Mouse (Mus musculus) neural tube, embryonic 15.5 days (tissue): ENCODE measurements around the gene Icmt. TPM values are rescaled to one million over a fixed set of nuclear protein-coding genes. Genes with fewer than 3 reads are reported as not detected.

Experiments used
- ATAC-seq: fragments of 200-750 bp; cut with Nextera tagmentation; 2 replicates; pipeline ENCODE4 v1.8.0; 2017; ENCODE audit warnings: mild to moderate bottlenecking, moderate TSS enrichment, moderate library complexity; ENCODE audit not compliant: low FRiP score
- H3K27ac ChIP-seq: fragments of 300-500 bp; sonication (generic); replicated peaks from 2 replicates; pipeline ENCODE4 v1.5.1; 2015; ENCODE audit warnings: mild to moderate bottlenecking, inconsistent platforms
- H3K27me3 ChIP-seq: fragments of 300-500 bp; sonication (generic); replicated peaks from 2 replicates; pipeline ENCODE4 v1.6.1; 2015; ENCODE audit warnings: inconsistent platforms
- H3K36me3 ChIP-seq: fragments of 300-500 bp; sonication (generic); 2 replicates; pipeline ENCODE4 v1.6.1; 2015; ENCODE audit warnings: inconsistent platforms
- H3K4me1 ChIP-seq: fragments of 300-500 bp; sonication (generic); 2 replicates; pipeline ENCODE4 v1.6.1; 2015; ENCODE audit warnings: inconsistent platforms
- H3K4me2 ChIP-seq: fragments of 300-500 bp; sonication (generic); 2 replicates; pipeline ENCODE4 v1.6.1; 2015; ENCODE audit warnings: inconsistent platforms, mild to moderate bottlenecking, moderate library complexity
- H3K4me3 ChIP-seq: fragments of 300-500 bp; sonication (generic); replicated peaks from 2 replicates; pipeline ENCODE4 v1.5.1; 2015; ENCODE audit warnings: mild to moderate bottlenecking, inconsistent platforms
- H3K9ac ChIP-seq: fragments of 300-500 bp; sonication (generic); replicated peaks from 2 replicates; pipeline ENCODE4 v1.6.1; 2015; ENCODE audit warnings: mild to moderate bottlenecking, inconsistent platforms
- H3K9me3 ChIP-seq: fragments of 300-500 bp; sonication (generic); replicated peaks from 2 replicates; pipeline ENCODE4 v1.6.1; 2016; ENCODE audit warnings: inconsistent platforms
- WGBS: fragments of 180-500 bp; shearing (Covaris S2); methylation state at CpG from one replicate; pipeline ENCODE4 v1.1.7; 2015; ENCODE audit warnings: mixed read lengths; 5-methylcytosine and 5-hydroxymethylcytosine counted together
- polyA plus RNA-seq: library from polyadenylated mRNA; unstranded; fragments of >200 nt; fragmentation: Nextera tagmentation; extraction: Ambion mirVana; gene quantifications from 2 replicates; pipeline ENCODE4 v1.2.1, GENCODE M21; 2015

Gene Icmt
- 20.0 and 21.1 TPM in 2 replicates for polyA plus RNA-seq

- peak within 1 kb of the TSS; percentile 84 for H3K4me2 ChIP-seq
- peaks cover 34% of the 10 kb centered on the region for H3K4me1 ChIP-seq
- peak within 1 kb of the TSS; percentile 86 for H3K27ac ChIP-seq
- H3K36me3 ChIP-seq: peaks cover 23% of the 10 kb centered on the region
- H3K9me3 ChIP-seq: no peaks in the 10 kb centered on the region
- peak; percentile 95 for ATAC-seq
- H3K4me3 ChIP-seq: peak within 1 kb of the TSS; percentile 93
- H3K27me3 ChIP-seq: peaks cover 36% of the 10 kb centered on the region
- under 1% methylated on average over 97 of the region's 119 CpGs for WGBS
- H3K9ac ChIP-seq: peak within 1 kb of the TSS; percentile 94
Measured at GRCm38 (mm10) chr4:152296874-152297861, at the start of gene Icmt. Gene Icmt, plus strand, starts transcription at chr4:152297227.

GRCm38 (mm10) chr4:152250615-152251014 lies 46.4 kb upstream of the Icmt start:
- ATAC-seq: no peak
- H3K4me2 ChIP-seq: no peak overlapping the region
- H3K9me3 ChIP-seq: no peaks in the 10 kb centered on the region
- H3K4me3 ChIP-seq: no peak overlapping the region
- H3K27ac ChIP-seq: no peak overlapping the region
- no peak overlapping the region for H3K9ac ChIP-seq
- no peaks in the 10 kb centered on the region for H3K27me3 ChIP-seq
- H3K4me1 ChIP-seq: peaks cover 14% of the 10 kb centered on the region
- 90% methylated on average over 6 of the region's 6 CpGs for WGBS
- H3K36me3 ChIP-seq: peaks cover 11% of the 10 kb centered on the region; the same call in 1 of the 2 replicates

GRCm38 (mm10) chr4:152253183-152253759 lies 43.8 kb upstream of the Icmt start:
- H3K9me3 ChIP-seq: no peaks in the 10 kb centered on the region
- no peak for ATAC-seq
- no peak overlapping the region for H3K27ac ChIP-seq
- peaks cover 18% of the 10 kb centered on the region; the same call in 1 of the 2 replicates for H3K36me3 ChIP-seq
- peaks cover 10% of the 10 kb centered on the region; the same call in 1 of the 2 replicates for H3K4me1 ChIP-seq
- no peak overlapping the region for H3K4me2 ChIP-seq
- 82% methylated on average over 9 of the region's 9 CpGs for whole genome bisulfite sequencing
- H3K9ac ChIP-seq: no peak overlapping the region
- no peak overlapping the region for H3K4me3 ChIP-seq
- no peaks in the 10 kb centered on the region for H3K27me3 ChIP-seq

- no peak overlapping the region for H3K4me2 ChIP-seq
- no peaks in the 10 kb centered on the region for H3K27me3 ChIP-seq
- H3K27ac ChIP-seq: no peak overlapping the region
- H3K36me3 ChIP-seq: peaks cover 26% of the 10 kb centered on the region; the same call in 1 of the 2 replicates
- no peak overlapping the region for H3K9ac ChIP-seq
- ATAC-seq: no peak
- WGBS: 55% methylated on average over 6 of the region's 6 CpGs
- H3K4me3 ChIP-seq: no peak overlapping the region
- no peaks in the 10 kb centered on the region for H3K9me3 ChIP-seq
- H3K4me1 ChIP-seq: peaks cover 10% of the 10 kb centered on the region; the same call in 1 of the 2 replicates
Measured at GRCm38 (mm10) chr4:152257070-152257469, 40.0 kb upstream of the Icmt start.

- Histone ChIP-seq H3K27me3 (no peaks in the 10 kb centered on the region), H3K9ac (no peak overlapping the region), H3K4me1 (peaks cover 21% of the 10 kb centered on the region), H3K9me3 (no peaks in the 10 kb centered on the region), H3K4me2 (no peak overlapping the region), H3K4me3 (no peak overlapping the region), H3K27ac (no peak overlapping the region), H3K36me3 (peaks cover 32% of the 10 kb centered on the region; the same call in 1 of the 2 replicates)
- no peak for ATAC-seq
- WGBS: 91% methylated on average over 8 of the region's 8 CpGs
Measured at GRCm38 (mm10) chr4:152260451-152260850, 36.6 kb upstream of the Icmt start.

GRCm38 (mm10) chr4:152262187-152262586 lies 34.8 kb upstream of the Icmt start:
- no peaks in the 10 kb centered on the region for H3K27me3 ChIP-seq
- no peak overlapping the region for H3K27ac ChIP-seq
- H3K4me2 ChIP-seq: no peak overlapping the region
- peaks cover 25% of the 10 kb centered on the region for H3K4me1 ChIP-seq
- no peak for ATAC-seq
- H3K36me3 ChIP-seq: 0 out of 2 replicates have a peak, but pooled peaks cover 23% of the 10 kb centered on the region
- H3K9ac ChIP-seq: no peak overlapping the region
- H3K4me3 ChIP-seq: no peak overlapping the region
- no peaks in the 10 kb centered on the region for H3K9me3 ChIP-seq
- 74% methylated on average over 9 of the region's 9 CpGs for WGBS

- ATAC-seq: no peak
- Histone ChIP-seq H3K4me3 (no peak overlapping the region), H3K9me3 (no peaks in the 10 kb centered on the region), H3K27me3 (no peaks in the 10 kb centered on the region), H3K27ac (no peak overlapping the region), H3K4me1 (peaks cover 30% of the 10 kb centered on the region), H3K4me2 (no peak overlapping the region), H3K9ac (no peak overlapping the region), H3K36me3 (0 out of 2 replicates have a peak, but pooled peaks cover 23% of the 10 kb centered on the region)
- WGBS: 63% methylated on average over 9 of the region's 9 CpGs
Measured at GRCm38 (mm10) chr4:152263089-152263488, 33.9 kb upstream of the Icmt start.

GRCm38 (mm10) chr4:152263512-152264176 lies 33.4 kb upstream of the Icmt start:
- H3K9me3 ChIP-seq: no peaks in the 10 kb centered on the region
- ATAC-seq: no peak

GRCm38 (mm10) chr4:152264177-152264530 lies 32.9 kb upstream of the Icmt start:
- H3K4me1 ChIP-seq: peaks cover 32% of the 10 kb centered on the region
- H3K27ac ChIP-seq: no peak overlapping the region; the same call in 1 of the 2 replicates
- no peak overlapping the region for H3K4me2 ChIP-seq
- H3K4me3 ChIP-seq: no peak overlapping the region
- 67% methylated on average over 4 of the region's 4 CpGs for WGBS
- no peaks in the 10 kb centered on the region for H3K9me3 ChIP-seq
- ATAC-seq: no peak
- no peaks in the 10 kb centered on the region; the same call in 1 of the 2 replicates for H3K27me3 ChIP-seq
- 0 out of 2 replicates have a peak, but pooled peaks cover 23% of the 10 kb centered on the region for H3K36me3 ChIP-seq
- H3K9ac ChIP-seq: no peak overlapping the region

More at GRCm38 (mm10) chr4:152263512-152264176, 33.4 kb upstream of the Icmt start:
- no peak overlapping the region for H3K9ac ChIP-seq
- 0 out of 2 replicates have a peak, but pooled peaks cover 23% of the 10 kb centered on the region for H3K36me3 ChIP-seq
- no peak overlapping the region for H3K4me2 ChIP-seq
- no peak overlapping the region for H3K4me3 ChIP-seq
- H3K27ac ChIP-seq: no peak overlapping the region; the same call in 1 of the 2 replicates
- WGBS: 41% methylated on average over 10 of the region's 10 CpGs
- H3K4me1 ChIP-seq: peaks cover 32% of the 10 kb centered on the region
- H3K27me3 ChIP-seq: no peaks in the 10 kb centered on the region; the same call in 1 of the 2 replicates

- WGBS: 92% methylated on average over 9 of the region's 9 CpGs
- Histone ChIP-seq H3K9ac (no peak overlapping the region), H3K27ac (no peak overlapping the region)
Measured at GRCm38 (mm10) chr4:152264867-152265568, 32.0 kb upstream of the Icmt start.

More at GRCm38 (mm10) chr4:152264867-152265568, 32.0 kb upstream of the Icmt start:
- no peaks in the 10 kb centered on the region for H3K9me3 ChIP-seq
- H3K27me3 ChIP-seq: no peaks in the 10 kb centered on the region; the same call in 1 of the 2 replicates
- H3K4me2 ChIP-seq: no peak overlapping the region
- H3K36me3 ChIP-seq: 0 out of 2 replicates have a peak, but pooled peaks cover 18% of the 10 kb centered on the region
- no peak for ATAC-seq
- no peak overlapping the region for H3K4me3 ChIP-seq
- H3K4me1 ChIP-seq: peaks cover 32% of the 10 kb centered on the region
